Mouse (Mus musculus) midbrain, embryonic 12.5 days (tissue): ENCODE measurements around the gene Dagla. TPM values are rescaled to one million over a fixed set of nuclear protein-coding genes. Genes with fewer than 3 reads are reported as not detected.
A peak's percentile ranks its signal among the peaks of the same experiment; 100 is the strongest.

Experiments
- ATAC-seq: fragments of 200-750 bp; cut with Nextera tagmentation; 2 replicates; pipeline ENCODE4 v1.8.0; 2017; ENCODE audit warnings: low read depth, moderate TSS enrichment, moderate library complexity; ENCODE audit not compliant: low FRiP score
- H3K27ac ChIP-seq: fragments of 300-500 bp; sonication (generic); replicated peaks from 2 replicates; pipeline ENCODE4 v1.5.1; 2016; ENCODE audit warnings: mild to moderate bottlenecking
- H3K27me3 ChIP-seq: fragments of 300-500 bp; sonication (generic); 2 replicates; pipeline ENCODE4 v1.6.1; 2016; ENCODE audit warnings: mild to moderate bottlenecking
- H3K36me3 ChIP-seq: fragments of 300-500 bp; sonication (generic); 2 replicates; pipeline ENCODE4 v1.6.1; 2016
- H3K4me1 ChIP-seq: fragments of 300-500 bp; sonication (generic); 2 replicates; pipeline ENCODE4 v1.6.1; 2016
- H3K4me2 ChIP-seq: fragments of 300-500 bp; sonication (generic); replicated peaks from 2 replicates; pipeline ENCODE4 v1.6.1; 2016; ENCODE audit warnings: mild to moderate bottlenecking, moderate library complexity
- H3K4me3 ChIP-seq: fragments of 300-500 bp; sonication (generic); 2 replicates; pipeline ENCODE4 v1.5.1; 2016; ENCODE audit warnings: mild to moderate bottlenecking
- H3K9ac ChIP-seq: fragments of 300-500 bp; sonication (generic); replicated peaks from 2 replicates; pipeline ENCODE4 v1.6.1; 2016; ENCODE audit warnings: mild to moderate bottlenecking, moderate library complexity
- H3K9me3 ChIP-seq: fragments of 300-500 bp; sonication (generic); 2 replicates; pipeline ENCODE4 v1.6.1; 2016; ENCODE audit warnings: mild to moderate bottlenecking
- WGBS: fragments of 180-500 bp; shearing (Covaris S2); methylation state at CpG from one replicate; pipeline ENCODE4 v1.1.7; 2016; 5-methylcytosine and 5-hydroxymethylcytosine counted together
- polyA plus RNA-seq: library from polyadenylated mRNA; unstranded; fragments of >200 nt; fragmentation: Nextera tagmentation; extraction: Ambion mirVana; gene quantifications from 2 replicates; pipeline ENCODE4 v1.2.1, GENCODE M21; 2016

The Dagla gene
- polyA plus RNA-seq, 1 experiment from 2014 or later, result 4.4 TPM

GRCm38 (mm10) chr19:10307351-10307750, 2.7 kb upstream of the Dagla start:
- no peak overlapping the region for H3K4me2 ChIP-seq
- no peak for ATAC-seq
- H3K4me3 ChIP-seq, result no peak overlapping the region
- H3K36me3 ChIP-seq, result no peaks in the 10 kb centered on the region
- H3K9me3 ChIP-seq, result no peaks in the 10 kb centered on the region
- H3K27ac ChIP-seq, result no peak overlapping the region
- peaks cover 44% of the 10 kb centered on the region for H3K27me3 ChIP-seq
- H3K4me1 ChIP-seq, result peaks cover 10% of the 10 kb centered on the region; the same call in 1 of the 2 replicates
- no peak overlapping the region for H3K9ac ChIP-seq
- 76% methylated on average over 5 of the region's 5 CpGs for WGBS

- peaks cover 10% of the 10 kb centered on the region; the same call in 1 of the 2 replicates for H3K4me1 ChIP-seq
- no peak for ATAC-seq
- H3K27ac ChIP-seq, result no peak overlapping the region
- H3K27me3 ChIP-seq, result peaks cover 48% of the 10 kb centered on the region
- no peak overlapping the region for H3K4me3 ChIP-seq
- H3K9ac ChIP-seq, result no peak overlapping the region
- H3K36me3 ChIP-seq, result no peaks in the 10 kb centered on the region
- H3K9me3 ChIP-seq, result no peaks in the 10 kb centered on the region
- 88% methylated on average over 5 of the region's 5 CpGs for WGBS
- H3K4me2 ChIP-seq, result no peak overlapping the region
Measured at GRCm38 (mm10) chr19:10306521-10307243, 2.0 kb upstream of the Dagla start.

- H3K4me3 ChIP-seq, result no peak overlapping the region
Measured at GRCm38 (mm10) chr19:10305640-10306039, 963 bp upstream of the Dagla start.

GRCm38 (mm10) chr19:10304395-10304794, 282 bp downstream of the Dagla start:
- peaks cover 48% of the 10 kb centered on the region for H3K27me3 ChIP-seq
- 8% methylated on average over 37 of the region's 37 CpGs for WGBS
- peak; percentile 61 for ATAC-seq

More at GRCm38 (mm10) chr19:10305640-10306039, 963 bp upstream of the Dagla start:
- Histone ChIP-seq H3K4me1 (peaks cover 10% of the 10 kb centered on the region; the same call in 1 of the 2 replicates), H3K9ac (no peak overlapping the region), H3K4me2 (no peak overlapping the region), H3K9me3 (no peaks in the 10 kb centered on the region), H3K27me3 (peaks cover 48% of the 10 kb centered on the region), H3K27ac (no peak overlapping the region), H3K36me3 (no peaks in the 10 kb centered on the region)
- no peak for ATAC-seq
- WGBS, result 90% methylated on average over 12 of the region's 12 CpGs

DNA sequence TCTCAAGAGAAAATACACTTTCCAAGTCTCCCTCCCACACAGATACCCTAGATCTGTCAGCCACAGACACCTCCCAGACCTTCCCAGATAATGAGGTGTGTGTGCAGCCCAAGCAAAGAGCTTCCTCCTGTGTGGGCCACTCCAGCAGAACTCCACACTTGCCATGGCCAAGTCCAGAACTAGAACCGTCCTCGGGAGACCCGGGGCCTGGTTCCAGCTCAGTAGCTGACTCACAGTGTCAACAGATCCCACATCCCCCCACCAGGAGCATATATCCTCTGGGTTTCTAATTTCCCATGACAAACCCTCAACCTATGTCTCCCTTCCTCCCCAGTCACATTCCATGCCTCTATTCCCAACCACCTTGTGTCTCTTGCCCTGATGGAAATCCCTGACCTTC, 1.8 kb downstream of the Dagla start:
- H3K4me1 ChIP-seq, result peaks cover 10% of the 10 kb centered on the region; the same call in 1 of the 2 replicates
- H3K4me3 ChIP-seq, result no peak overlapping the region
- WGBS, result 96% methylated on average over 3 of the region's 3 CpGs
- no peak overlapping the region for H3K27ac ChIP-seq
- no peaks in the 10 kb centered on the region for H3K36me3 ChIP-seq
- peaks cover 44% of the 10 kb centered on the region for H3K27me3 ChIP-seq
- H3K9ac ChIP-seq, result no peak overlapping the region
- ATAC-seq, result no peak
- H3K4me2 ChIP-seq, result no peak overlapping the region
- H3K9me3 ChIP-seq, result no peaks in the 10 kb centered on the region

More at GRCm38 (mm10) chr19:10304395-10304794, 282 bp downstream of the Dagla start:
- H3K9me3 ChIP-seq, result no peaks in the 10 kb centered on the region
- peak overlapping the region; percentile 97 for H3K4me2 ChIP-seq
- peak overlapping the region; percentile 88 for H3K9ac ChIP-seq
- H3K4me3 ChIP-seq, result peak overlapping the region; percentile 80
- H3K4me1 ChIP-seq, result peaks cover 10% of the 10 kb centered on the region; the same call in 1 of the 2 replicates
- H3K27ac ChIP-seq, result 0 out of 2 replicates have a peak overlapping the region, but pooled peaks have one; percentile 20
- no peaks in the 10 kb centered on the region for H3K36me3 ChIP-seq

- Histone ChIP-seq H3K27me3 (peaks cover 39% of the 10 kb centered on the region), H3K9me3 (no peaks in the 10 kb centered on the region), H3K4me3 (no peak overlapping the region), H3K4me2 (no peak overlapping the region), H3K36me3 (no peaks in the 10 kb centered on the region), H3K27ac (no peak overlapping the region), H3K9ac (no peak overlapping the region), H3K4me1 (peaks cover 16% of the 10 kb centered on the region)
- no peak for ATAC-seq
- 85% methylated on average over 4 of the region's 4 CpGs for WGBS
Measured at GRCm38 (mm10) chr19:10301866-10302356, 2.8 kb downstream of the Dagla start.

DNA sequence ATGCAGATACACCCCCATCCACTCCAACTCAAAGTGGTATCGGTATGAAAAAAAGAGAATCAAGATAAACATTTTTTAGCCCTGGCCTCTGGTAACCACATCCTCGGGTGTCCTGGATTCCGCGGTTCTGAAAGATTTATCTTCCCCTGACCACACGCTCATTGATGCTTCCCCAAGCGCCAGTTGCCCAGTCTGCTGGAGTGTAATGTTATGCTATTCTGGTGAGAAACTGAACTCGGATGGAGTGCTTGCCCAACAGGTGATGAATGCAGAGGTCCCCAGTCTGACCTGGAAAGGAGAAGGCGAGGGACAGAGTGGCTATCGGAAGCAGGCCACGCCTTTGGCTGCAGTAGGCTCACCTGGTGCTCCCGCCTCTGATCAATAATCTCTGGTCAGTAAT, 3.4 kb downstream of the Dagla start:
- no peaks in the 10 kb centered on the region for H3K36me3 ChIP-seq
- H3K9ac ChIP-seq, result no peak overlapping the region
- H3K4me3 ChIP-seq, result no peak overlapping the region
- peaks cover 22% of the 10 kb centered on the region for H3K4me1 ChIP-seq
- H3K27me3 ChIP-seq, result peaks cover 34% of the 10 kb centered on the region
- 83% methylated on average over 11 of the region's 11 CpGs for WGBS
- no peaks in the 10 kb centered on the region for H3K9me3 ChIP-seq
- H3K27ac ChIP-seq, result no peak overlapping the region
- no peak for ATAC-seq
- no peak overlapping the region for H3K4me2 ChIP-seq

GRCm38 (mm10) chr19:10300809-10301208, 3.9 kb downstream of the Dagla start:
- peaks cover 24% of the 10 kb centered on the region for H3K4me1 ChIP-seq
- no peak for ATAC-seq

GRCm38 (mm10) chr19:10298268-10298667, 6.4 kb downstream of the Dagla start:
- Histone ChIP-seq H3K4me1 (peaks cover 29% of the 10 kb centered on the region), H3K4me2 (no peak overlapping the region), H3K27me3 (peaks cover 16% of the 10 kb centered on the region; the same call in 1 of the 2 replicates), H3K27ac (no peak overlapping the region), H3K36me3 (no peaks in the 10 kb centered on the region), H3K9ac (no peak overlapping the region), H3K9me3 (no peaks in the 10 kb centered on the region), H3K4me3 (no peak overlapping the region)
- WGBS, result 77% methylated on average over 4 of the region's 4 CpGs
- no peak for ATAC-seq

More at GRCm38 (mm10) chr19:10300809-10301208, 3.9 kb downstream of the Dagla start:
- H3K36me3 ChIP-seq, result no peaks in the 10 kb centered on the region
- no peak overlapping the region for H3K4me3 ChIP-seq
- H3K27me3 ChIP-seq, result peaks cover 30% of the 10 kb centered on the region
- H3K9me3 ChIP-seq, result no peaks in the 10 kb centered on the region
- WGBS, result 90% methylated on average over 4 of the region's 4 CpGs
- no peak overlapping the region for H3K27ac ChIP-seq
- no peak overlapping the region for H3K9ac ChIP-seq
- no peak overlapping the region for H3K4me2 ChIP-seq

- ATAC-seq, result no peak
- no peaks in the 10 kb centered on the region for H3K36me3 ChIP-seq
- WGBS, result 39% methylated on average over 8 of the region's 8 CpGs
- no peak overlapping the region for H3K27ac ChIP-seq
- H3K4me1 ChIP-seq, result peaks cover 29% of the 10 kb centered on the region
- no peak overlapping the region for H3K4me2 ChIP-seq
- no peak overlapping the region for H3K9ac ChIP-seq
- H3K9me3 ChIP-seq, result no peaks in the 10 kb centered on the region
- H3K27me3 ChIP-seq, result 0 out of 2 replicates have a peak, but pooled peaks cover 6% of the 10 kb centered on the region
- H3K4me3 ChIP-seq, result no peak overlapping the region
Measured at GRCm38 (mm10) chr19:10297041-10297503, 7.6 kb downstream of the Dagla start.

DNA sequence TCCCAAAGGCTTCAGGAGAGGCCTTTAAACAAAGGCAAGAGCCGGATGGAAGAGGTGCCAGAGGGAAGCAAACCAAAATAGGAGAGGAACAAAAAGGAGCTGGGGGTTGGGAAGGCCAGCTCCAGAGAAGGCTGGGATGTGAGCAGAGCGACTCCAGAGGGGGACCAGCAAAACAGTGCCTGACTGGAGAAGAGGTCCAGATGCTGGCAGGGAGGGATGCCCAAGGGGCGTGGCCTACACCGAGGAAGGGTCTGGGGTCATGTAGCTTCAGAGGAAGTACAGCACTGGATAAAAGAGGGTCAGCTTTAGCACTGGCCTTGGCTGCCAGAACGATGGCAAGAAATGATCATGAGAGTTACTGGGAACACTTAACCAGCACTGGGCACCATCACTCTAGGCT, 8.4 kb downstream of the Dagla start:
- Histone ChIP-seq H3K4me1 (peaks cover 29% of the 10 kb centered on the region), H3K4me2 (no peak overlapping the region), H3K4me3 (no peak overlapping the region), H3K27me3 (0 out of 2 replicates have a peak, but pooled peaks cover 2% of the 10 kb centered on the region), H3K36me3 (no peaks in the 10 kb centered on the region), H3K9ac (no peak overlapping the region), H3K9me3 (no peaks in the 10 kb centered on the region), H3K27ac (no peak overlapping the region)
- WGBS, result 39% methylated on average over 5 of the region's 5 CpGs
- ATAC-seq, result no peak; the same call in 1 of the 2 replicates
